Mouse (Mus musculus) hindbrain, embryonic 11.5 days (tissue): ENCODE data around the gene Slc25a39. TPM values are rescaled to one million over a fixed set of nuclear protein-coding genes. Genes with fewer than 3 reads are reported as not detected.

ENCODE experiments used
- ATAC-seq: fragments of 200-750 bp; cut with Nextera tagmentation; 2 replicates; pipeline ENCODE4 v1.8.0; 2017; ENCODE audit warnings: mild to moderate bottlenecking, moderate TSS enrichment, moderate library complexity; ENCODE audit not compliant: low FRiP score
- DNase-seq: peaks from one replicate; pipeline ENCODE4 v3.0.0-alpha.2; 2015; ENCODE audit warnings: low spot score
- H3K27ac ChIP-seq: fragments of 300-500 bp; sonication (generic); 2 replicates; pipeline ENCODE4 v1.5.1; 2014; ENCODE audit warnings: mild to moderate bottlenecking, low read depth, low read length
- H3K27me3 ChIP-seq: fragments of 300-500 bp; sonication (generic); 2 replicates; pipeline ENCODE4 v1.6.1; 2014; ENCODE audit warnings: mild to moderate bottlenecking, low read length, moderate library complexity, mixed read lengths; ENCODE audit not compliant: control insufficient read depth, insufficient read depth
- H3K36me3 ChIP-seq: fragments of 300-500 bp; sonication (generic); 2 replicates; pipeline ENCODE4 v1.6.1; 2014; ENCODE audit warnings: mild to moderate bottlenecking, low read length, moderate library complexity, mixed read lengths; ENCODE audit not compliant: control insufficient read depth, insufficient read depth
- H3K4me1 ChIP-seq: fragments of 300-500 bp; sonication (generic); replicated peaks from 2 replicates; pipeline ENCODE4 v1.6.1; 2014; ENCODE audit warnings: low read length, mixed read lengths; ENCODE audit not compliant: control insufficient read depth, insufficient read depth
- H3K4me2 ChIP-seq: fragments of 300-500 bp; sonication (generic); replicated peaks from 2 replicates; pipeline ENCODE4 v1.6.1; 2014; ENCODE audit warnings: mild to moderate bottlenecking, low read depth, low read length
- H3K4me3 ChIP-seq: fragments of 300-500 bp; sonication (generic); 2 replicates; pipeline ENCODE4 v1.5.1; 2014; ENCODE audit warnings: low read depth, low read length
- H3K9ac ChIP-seq: fragments of 300-500 bp; sonication (generic); 2 replicates; pipeline ENCODE4 v1.6.1; 2014; ENCODE audit warnings: low read depth, low read length
- H3K9me3 ChIP-seq: fragments of 300-500 bp; sonication (generic); 2 replicates; pipeline ENCODE4 v1.6.1; 2016; ENCODE audit warnings: low read length; ENCODE audit not compliant: control insufficient read depth
- WGBS: fragments of 180-500 bp; shearing (Covaris S2); extraction: QIAGEN DNeasy Blood & Tissue Kit; methylation state at CpG from one replicate; pipeline ENCODE4 v1.1.7; 2014; 5-methylcytosine and 5-hydroxymethylcytosine counted together
- polyA plus RNA-seq: library from polyadenylated mRNA; unstranded; fragments of >200 nt; fragmentation: Nextera tagmentation; extraction: Ambion mirVana; gene quantifications from 2 replicates; pipeline ENCODE4 v1.2.1, GENCODE M21; 2014

Slc25a39 gene
- polyA plus RNA-seq, 1 experiment from 2014 or later: 152 TPM

DNA sequence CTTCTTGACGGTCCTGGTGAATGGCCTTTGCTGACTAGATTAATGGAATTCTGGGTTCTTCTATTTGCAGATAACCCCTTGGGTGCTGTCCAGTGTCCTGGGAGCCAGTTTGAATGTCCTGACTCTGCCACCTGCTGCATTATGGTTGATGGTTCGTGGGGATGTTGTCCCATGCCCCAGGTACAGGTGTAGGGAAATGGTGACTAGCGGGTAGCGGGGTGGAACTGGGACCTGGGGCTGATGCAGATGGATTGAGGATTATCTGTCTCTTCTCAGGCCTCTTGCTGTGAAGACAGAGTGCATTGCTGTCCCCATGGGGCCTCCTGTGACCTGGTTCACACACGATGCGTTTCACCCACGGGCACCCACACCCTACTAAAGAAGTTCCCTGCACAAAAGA, 26.1 kb upstream of the Slc25a39 start:
- no peak overlapping the region for H3K9ac ChIP-seq
- no peak overlapping the region for H3K27ac ChIP-seq
- H3K4me3 ChIP-seq: no peak overlapping the region
- H3K27me3 ChIP-seq: no peaks in the 10 kb centered on the region; the same call in 1 of the 2 replicates
- ATAC-seq: no peak
- no peaks in the 10 kb centered on the region for H3K36me3 ChIP-seq
- no peak overlapping the region for H3K4me2 ChIP-seq
- no peak for DNase-seq
- WGBS: 89% methylated on average over 7 of the region's 7 CpGs
- H3K9me3 ChIP-seq: no peaks in the 10 kb centered on the region
- peaks cover 22% of the 10 kb centered on the region for H3K4me1 ChIP-seq

DNA sequence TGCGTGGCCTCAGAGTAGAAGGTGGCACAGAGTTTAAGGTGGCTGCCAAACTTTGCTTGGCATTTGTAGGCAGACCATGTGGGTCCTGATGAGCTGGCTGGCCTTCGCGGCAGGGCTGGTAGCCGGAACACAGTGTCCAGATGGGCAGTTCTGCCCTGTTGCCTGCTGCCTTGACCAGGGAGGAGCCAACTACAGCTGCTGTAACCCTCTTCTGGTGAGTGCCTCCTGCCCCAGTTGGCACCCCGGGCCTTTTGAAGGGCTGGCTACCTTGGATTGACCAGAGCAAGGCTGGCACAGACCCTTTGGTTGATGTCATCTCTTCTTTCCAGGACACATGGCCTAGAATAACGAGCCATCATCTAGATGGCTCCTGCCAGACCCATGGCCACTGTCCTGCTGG, 25.1 kb upstream of the Slc25a39 start:
- Histone ChIP-seq H3K27ac (no peak overlapping the region), H3K4me2 (no peak overlapping the region), H3K36me3 (no peaks in the 10 kb centered on the region), H3K27me3 (no peaks in the 10 kb centered on the region), H3K9ac (no peak overlapping the region), H3K4me1 (peaks cover 16% of the 10 kb centered on the region), H3K9me3 (no peaks in the 10 kb centered on the region), H3K4me3 (no peak overlapping the region)
- ATAC-seq: no peak
- 94% methylated on average over 6 of the region's 6 CpGs for WGBS
- DNase-seq: no peak

DNA sequence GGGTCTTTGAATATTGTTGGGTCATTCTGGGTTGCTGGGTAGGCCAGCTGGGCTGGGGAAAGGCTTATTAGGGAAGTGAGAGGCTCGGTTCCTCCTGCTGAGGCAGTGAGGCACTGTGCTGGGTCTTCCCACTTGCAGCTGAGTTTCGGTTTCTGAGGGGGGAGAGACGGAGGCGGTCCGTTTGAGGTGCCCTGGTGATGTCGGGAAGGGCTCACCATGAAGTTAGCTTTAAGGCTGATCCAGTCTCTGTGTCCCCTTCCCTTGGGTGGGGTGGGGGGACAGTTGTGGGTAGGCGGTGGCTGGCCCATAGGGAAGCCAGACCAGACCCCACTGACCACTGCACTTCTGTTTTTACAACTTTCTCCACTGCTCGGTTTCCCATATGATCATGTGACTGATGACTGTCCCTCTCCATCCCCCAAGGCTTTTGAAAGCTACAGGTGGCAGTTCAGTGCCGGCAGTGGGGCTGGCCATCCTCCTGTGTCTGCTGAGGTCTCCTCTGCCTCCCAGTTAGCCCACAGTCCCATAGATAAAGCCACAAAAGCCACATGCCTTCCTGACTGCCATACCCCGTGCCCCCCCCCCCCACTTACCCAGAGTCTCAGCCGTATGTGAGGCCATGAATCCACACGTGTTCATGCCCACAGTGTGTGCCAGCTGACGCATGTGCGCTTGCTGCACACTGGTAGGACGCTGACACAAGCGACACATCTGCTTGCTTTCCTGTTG, 24.5 kb upstream of the Slc25a39 start:
- Histone ChIP-seq H3K4me1 (peaks cover 10% of the 10 kb centered on the region), H3K4me2 (no peak overlapping the region), H3K27ac (no peak overlapping the region), H3K9me3 (no peaks in the 10 kb centered on the region), H3K27me3 (no peaks in the 10 kb centered on the region), H3K9ac (no peak overlapping the region), H3K36me3 (no peaks in the 10 kb centered on the region), H3K4me3 (no peak overlapping the region)
- no peak for ATAC-seq
- no peak for DNase-seq
- WGBS: 66% methylated on average over 16 of the region's 16 CpGs

DNA sequence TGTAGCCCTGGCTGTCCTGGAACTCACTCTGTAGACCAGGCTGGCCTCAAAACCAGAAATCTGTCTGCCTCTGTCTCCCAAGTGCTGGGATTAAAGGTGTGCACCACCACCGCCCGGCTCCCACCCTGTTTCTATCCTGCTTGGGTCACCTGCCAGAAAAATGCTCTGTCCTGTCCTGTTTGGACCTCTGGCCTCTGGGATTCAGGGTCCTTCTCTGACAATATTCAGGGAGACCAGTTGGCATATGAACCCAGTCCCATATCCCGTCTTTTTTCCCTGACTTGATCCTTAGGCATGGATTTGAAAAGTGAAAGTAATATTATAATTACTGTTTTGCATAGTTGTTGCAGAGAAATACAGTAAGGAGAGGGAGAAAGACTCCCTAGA, 24.0 kb upstream of the Slc25a39 start:
- H3K36me3 ChIP-seq: no peaks in the 10 kb centered on the region
- WGBS: 81% methylated on average over 3 of the region's 3 CpGs
- H3K4me3 ChIP-seq: no peak overlapping the region
- no peak overlapping the region for H3K9ac ChIP-seq
- no peak for ATAC-seq
- no peaks in the 10 kb centered on the region for H3K27me3 ChIP-seq
- H3K4me1 ChIP-seq: 0 out of 2 replicates have a peak, but pooled peaks cover 6% of the 10 kb centered on the region
- no peak overlapping the region for H3K27ac ChIP-seq
- no peak for DNase-seq
- H3K9me3 ChIP-seq: no peaks in the 10 kb centered on the region
- no peak overlapping the region for H3K4me2 ChIP-seq

DNA sequence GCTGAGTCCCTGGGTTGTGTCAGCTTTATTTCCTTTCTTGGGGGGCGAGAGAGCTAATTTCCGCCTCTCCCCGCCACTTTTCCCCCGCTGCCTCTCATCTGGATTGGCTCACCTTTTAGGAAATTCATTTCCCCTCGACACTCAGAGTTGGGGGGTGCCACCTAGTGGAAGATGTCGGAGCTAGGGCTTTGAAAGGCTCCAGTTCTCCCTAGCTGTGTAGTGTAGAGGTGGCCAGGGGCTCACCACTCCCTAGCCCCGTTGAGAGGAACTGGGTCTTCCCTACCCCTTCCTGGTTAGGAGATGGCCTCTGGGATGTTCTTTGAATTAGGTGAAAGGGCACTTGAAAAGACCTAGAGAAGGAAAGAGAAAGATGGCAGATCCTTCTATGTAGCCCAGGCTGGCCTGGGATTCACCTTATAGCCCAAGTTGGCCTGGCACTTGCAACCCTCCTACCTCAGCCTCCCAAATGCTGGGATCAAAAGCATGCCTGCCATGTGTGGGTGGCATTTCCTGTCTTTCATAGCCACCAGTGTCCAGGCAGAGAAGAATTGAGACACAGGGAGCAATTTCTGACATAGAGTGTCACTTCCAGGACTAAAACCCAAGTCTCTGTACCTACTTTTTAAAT, 23.4 kb upstream of the Slc25a39 start:
- H3K4me1 ChIP-seq: 0 out of 2 replicates have a peak, but pooled peaks cover 6% of the 10 kb centered on the region
- H3K9ac ChIP-seq: peak overlapping the region; percentile 50
- H3K27me3 ChIP-seq: no peaks in the 10 kb centered on the region
- ATAC-seq (peak; percentile 39; the same call in 1 of the 2 replicates), DNase-seq (peak; percentile 87)
- H3K27ac ChIP-seq: peak overlapping the region; percentile 24; the same call in 1 of the 2 replicates
- peak overlapping the region; percentile 53 for H3K4me3 ChIP-seq
- H3K4me2 ChIP-seq: peak overlapping the region; percentile 97
- no peaks in the 10 kb centered on the region for H3K9me3 ChIP-seq
- no peaks in the 10 kb centered on the region for H3K36me3 ChIP-seq
- WGBS: 2% methylated on average over 7 of the region's 7 CpGs

DNA sequence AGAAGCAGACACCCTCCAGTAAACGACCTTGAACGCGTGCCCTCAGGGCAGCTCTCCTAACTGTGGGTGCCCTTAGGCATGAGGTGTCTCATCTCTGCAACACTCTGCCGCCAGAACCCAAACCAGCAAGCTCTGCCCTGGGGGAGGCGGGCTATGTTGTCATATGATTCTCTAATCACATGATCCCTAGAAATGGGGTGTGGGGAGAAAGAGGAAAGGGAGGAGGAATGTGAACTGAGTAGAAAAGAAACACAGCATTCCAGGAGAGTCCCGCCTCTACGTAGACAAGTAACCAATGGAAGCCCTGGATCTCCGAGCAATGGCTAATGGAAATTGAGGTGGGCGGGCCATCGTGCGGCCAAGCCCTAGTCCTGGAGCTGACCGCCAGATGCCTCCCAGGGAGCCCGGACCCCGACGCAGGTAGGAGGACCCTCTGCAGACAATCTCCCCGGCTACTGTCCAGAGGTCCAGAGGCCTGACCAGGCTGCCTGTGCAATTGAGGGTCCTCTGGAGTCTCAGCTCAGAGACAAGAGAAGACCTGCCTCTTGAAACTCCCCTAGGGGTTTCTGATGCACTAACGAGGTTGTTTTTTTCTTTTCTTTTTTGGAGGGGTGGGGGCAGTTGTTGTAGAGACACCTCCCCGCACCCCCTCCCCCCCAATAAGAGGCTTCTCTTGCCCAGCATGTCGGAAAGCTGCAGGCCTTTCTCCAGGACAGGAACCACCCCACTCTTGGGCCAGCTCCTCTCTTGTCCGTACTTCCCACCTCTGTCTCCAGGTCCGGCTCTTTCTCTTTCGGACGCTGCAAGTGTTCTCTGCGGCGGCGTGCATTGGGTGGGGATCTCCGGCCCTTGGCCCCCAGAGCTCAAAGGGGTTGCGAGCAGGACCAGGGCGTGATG, 22.6 kb upstream of the Slc25a39 start, which contains the start of gene Grn:
Gene Grn, plus strand, starts transcription at position 195 of the 897 bp plus-strand sequence.
- Histone ChIP-seq H3K27ac (peak within 1 kb of the TSS; percentile 24; the same call in 1 of the 2 replicates), H3K4me1 (0 out of 2 replicates have a peak, but pooled peaks cover 6% of the 10 kb centered on the region), H3K9ac (peak within 1 kb of the TSS; percentile 50), H3K4me2 (peak within 1 kb of the TSS; percentile 97), H3K36me3 (no peaks in the 10 kb centered on the region), H3K27me3 (no peaks in the 10 kb centered on the region), H3K9me3 (no peaks in the 10 kb centered on the region), H3K4me3 (peak within 1 kb of the TSS; percentile 53)
- ATAC-seq (peak; percentile 90), DNase-seq (peak; percentile 86)
- WGBS: under 1% methylated on average over 29 of the region's 29 CpGs

DNA sequence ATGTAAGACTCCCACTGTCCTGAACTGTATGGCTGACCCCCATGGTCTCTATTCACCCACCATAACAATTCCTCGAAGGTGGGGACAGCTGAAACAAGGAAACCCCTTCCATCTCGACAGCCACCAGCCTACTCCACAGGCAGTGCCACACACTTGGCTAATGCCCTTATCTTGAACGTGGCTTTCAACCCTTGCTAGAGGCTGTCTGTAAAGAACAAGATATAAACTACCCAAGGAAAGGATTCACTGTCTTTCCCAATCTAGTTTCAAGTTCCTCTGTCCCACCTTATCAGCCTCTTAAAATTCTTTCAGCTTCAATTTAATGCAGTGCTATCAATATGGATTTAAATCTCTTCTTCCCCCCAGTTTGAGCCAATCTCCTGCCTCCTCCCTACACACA, 21.8 kb upstream of the Slc25a39 start:
- WGBS: 52% methylated on average over 3 of the region's 3 CpGs
- Histone ChIP-seq H3K27me3 (no peaks in the 10 kb centered on the region), H3K27ac (no peak overlapping the region), H3K9ac (peak overlapping the region; percentile 40), H3K9me3 (no peaks in the 10 kb centered on the region), H3K4me3 (peak overlapping the region; percentile 53; the same call in 1 of the 2 replicates), H3K4me1 (0 out of 2 replicates have a peak, but pooled peaks cover 6% of the 10 kb centered on the region), H3K4me2 (peak overlapping the region; percentile 97), H3K36me3 (no peaks in the 10 kb centered on the region)
- ATAC-seq (no peak), DNase-seq (no peak)

DNA sequence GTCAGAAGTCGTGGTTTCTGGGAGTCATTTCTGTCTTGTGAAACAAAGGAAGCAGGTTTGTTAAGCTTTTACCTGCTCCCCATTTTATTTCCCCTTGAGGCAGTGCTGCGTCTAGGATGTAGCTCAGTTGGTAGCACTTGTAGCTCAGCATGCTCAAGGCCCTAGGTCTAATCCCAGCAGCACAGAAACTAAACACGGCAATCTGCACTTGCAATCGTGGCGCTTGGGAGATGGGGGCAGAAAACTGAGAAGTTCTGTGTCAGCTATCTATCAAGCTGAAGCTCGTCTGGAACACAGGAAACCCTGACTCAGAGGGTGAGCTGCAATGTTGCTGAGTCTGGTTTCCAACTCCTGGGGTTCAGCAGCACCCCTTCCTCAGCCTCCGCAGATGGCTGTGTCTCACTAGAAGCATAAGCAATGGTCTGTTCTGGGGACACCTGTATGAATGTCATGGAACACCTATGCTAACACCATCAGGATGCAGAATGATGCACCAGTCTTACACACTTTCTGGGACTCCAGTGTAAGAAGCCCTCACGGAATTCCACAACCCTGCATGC, 21.3 kb upstream of the Slc25a39 start:
- 77% methylated on average over 8 of the region's 8 CpGs for WGBS
- Histone ChIP-seq H3K36me3 (no peaks in the 10 kb centered on the region), H3K4me1 (0 out of 2 replicates have a peak, but pooled peaks cover 6% of the 10 kb centered on the region), H3K4me3 (no peak overlapping the region), H3K4me2 (no peak overlapping the region), H3K27ac (no peak overlapping the region), H3K9ac (no peak overlapping the region), H3K27me3 (no peaks in the 10 kb centered on the region), H3K9me3 (no peaks in the 10 kb centered on the region)
- DNase-seq (no peak), ATAC-seq (no peak)
